Mouse (Mus musculus): ENCODE data around the gene Ide. TPM values are rescaled to one million over a fixed set of nuclear protein-coding genes. Genes with fewer than 3 reads are reported as not detected.

Gene Ide
- polyA plus RNA-seq, 1 experiment from 2014 or later, result 16.5 TPM

DNA sequence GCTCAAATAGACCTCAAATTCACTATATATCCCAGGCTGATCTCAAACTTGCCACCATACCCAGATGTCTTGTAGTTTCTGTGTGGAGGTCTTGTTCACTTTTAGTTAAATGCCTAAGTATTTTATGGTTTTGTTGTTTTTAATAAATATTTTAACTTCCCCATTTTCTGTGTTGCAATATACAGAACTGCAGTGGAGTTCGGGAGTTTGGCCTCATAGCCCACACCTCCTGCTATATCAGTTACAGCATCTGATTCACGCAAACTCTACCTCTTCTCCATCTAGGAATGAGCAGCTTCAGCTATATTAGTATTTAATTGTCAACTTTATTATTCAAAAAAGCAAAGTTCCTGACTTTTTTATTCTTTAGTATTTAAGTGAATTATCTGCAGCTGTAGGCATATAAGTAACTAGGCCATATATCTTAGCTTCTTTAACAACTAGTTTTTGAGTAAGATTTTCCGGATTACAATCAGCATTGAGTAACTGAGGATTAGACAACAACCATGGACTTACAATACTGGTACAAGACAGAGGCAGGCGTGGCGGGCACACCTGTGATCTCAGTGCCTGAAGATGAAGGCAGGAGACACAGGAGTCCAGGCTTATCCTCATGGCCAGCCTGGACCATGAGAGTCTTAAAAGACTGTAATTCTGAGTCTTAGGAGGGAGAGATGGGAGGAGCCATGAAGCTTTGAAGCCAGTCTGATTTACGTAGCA is 29.7 kb downstream of the Ide start:
- ATAC-seq, result no peak
- Histone ChIP-seq H3K27me3 (ENCODE audit: insufficient read depth, low read length) (no peaks in the 10 kb centered on the region), H3K36me3 (replicated peaks; ENCODE audit: insufficient read depth, low read length) (peaks cover 22% of the 10 kb centered on the region; the same call in 1 of the 2 replicates), H3K9me3 (ENCODE audit: low read length) (no peaks in the 10 kb centered on the region), H3K27ac (ENCODE audit: low read depth) (no peak overlapping the region), H3K4me3 (ENCODE audit: low read depth, low read length) (no peak overlapping the region), H3K9ac (replicated peaks) (no peak overlapping the region), H3K4me1 (ENCODE audit: insufficient read depth) (no peaks in the 10 kb centered on the region), H3K4me2 (ENCODE audit: low read depth, low read length) (no peak overlapping the region)
- WGBS (ENCODE audit: insufficient replicate concordance), result 78% methylated on average over 6 of the region's 6 CpGs
- TF ChIP-seq CTCF (IDR thresholded peaks at IDR 0.05; ENCODE audit: low read depth), result no peak
- no peak for TF ChIP-seq EP300 (IDR thresholded peaks at IDR 0.05; ENCODE audit: low read depth)
- DNase-seq, result no peak

DNA sequence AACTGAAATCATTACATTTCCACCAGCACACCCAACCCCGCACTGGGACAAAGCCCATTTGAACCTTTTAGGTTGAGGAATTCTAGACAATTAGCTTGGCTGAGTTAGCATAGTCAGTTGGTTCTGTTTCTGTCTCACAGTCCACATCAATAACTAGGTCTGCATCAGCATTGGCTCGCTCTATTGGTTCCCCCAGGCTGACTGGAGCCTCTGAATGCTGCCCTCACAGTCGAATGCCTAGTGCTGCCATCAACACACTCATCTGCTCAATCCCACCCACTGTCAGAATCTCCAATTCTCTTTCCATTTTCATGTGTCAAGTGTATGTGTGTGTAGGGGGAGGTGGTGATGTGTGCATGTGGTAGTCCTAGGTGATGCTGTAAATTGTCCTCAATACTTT is 31.5 kb downstream of the Ide start:
- no peak for TF ChIP-seq EP300 (IDR thresholded peaks at IDR 0.05; ENCODE audit: low read depth)
- TF ChIP-seq CTCF (IDR thresholded peaks at IDR 0.05; ENCODE audit: low read depth), result no peak

DNA sequence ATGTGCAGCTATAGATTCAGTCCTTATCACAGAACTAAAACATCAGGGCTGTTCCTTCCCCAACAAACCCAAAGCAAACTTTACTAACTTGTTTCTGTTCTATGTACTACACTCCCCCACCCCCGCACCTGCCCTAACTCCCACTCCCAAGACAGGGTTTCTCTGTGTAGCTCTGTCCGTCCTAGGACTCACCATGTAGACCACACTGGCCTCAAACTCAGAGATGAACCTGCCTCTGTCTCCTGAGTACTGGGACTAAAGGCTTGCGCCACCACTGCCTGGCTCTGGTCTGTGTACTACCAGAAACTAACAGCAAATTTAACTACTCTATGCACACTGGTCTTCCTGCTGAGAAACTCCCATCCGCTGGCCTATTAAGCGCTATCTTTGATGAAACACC is 32.8 kb downstream of the Ide start:
- DNase-seq, result no peak
- Histone ChIP-seq H3K4me2 (ENCODE audit: low read depth, low read length) (no peak overlapping the region), H3K9me3 (ENCODE audit: low read length) (no peaks in the 10 kb centered on the region), H3K9ac (replicated peaks) (no peak overlapping the region), H3K27ac (ENCODE audit: low read depth) (no peak overlapping the region), H3K36me3 (replicated peaks; ENCODE audit: insufficient read depth, low read length) (0 out of 2 replicates have a peak, but pooled peaks cover 15% of the 10 kb centered on the region), H3K4me1 (ENCODE audit: insufficient read depth) (no peaks in the 10 kb centered on the region), H3K4me3 (ENCODE audit: low read depth, low read length) (no peak overlapping the region), H3K27me3 (ENCODE audit: insufficient read depth, low read length) (no peaks in the 10 kb centered on the region)
- WGBS (ENCODE audit: insufficient replicate concordance), result 91% methylated on average over 5 of the region's 5 CpGs
- TF ChIP-seq EP300 (IDR thresholded peaks at IDR 0.05; ENCODE audit: low read depth), result no peak
- no peak for TF ChIP-seq CTCF (IDR thresholded peaks at IDR 0.05; ENCODE audit: low read depth)
- no peak for ATAC-seq

More for the DNA sequence above, 31.5 kb downstream of the Ide start:
- Histone ChIP-seq H3K27me3 (ENCODE audit: insufficient read depth, low read length) (no peaks in the 10 kb centered on the region), H3K9ac (replicated peaks) (no peak overlapping the region), H3K27ac (ENCODE audit: low read depth) (no peak overlapping the region), H3K4me3 (ENCODE audit: low read depth, low read length) (no peak overlapping the region), H3K4me2 (ENCODE audit: low read depth, low read length) (no peak overlapping the region), H3K4me1 (ENCODE audit: insufficient read depth) (no peaks in the 10 kb centered on the region), H3K36me3 (replicated peaks; ENCODE audit: insufficient read depth, low read length) (peaks cover 19% of the 10 kb centered on the region; the same call in 1 of the 2 replicates), H3K9me3 (ENCODE audit: low read length) (no peaks in the 10 kb centered on the region)
- no peak for ATAC-seq
- DNase-seq, result no peak
- 92% methylated on average over 3 of the region's 3 CpGs for WGBS (ENCODE audit: insufficient replicate concordance)

DNA sequence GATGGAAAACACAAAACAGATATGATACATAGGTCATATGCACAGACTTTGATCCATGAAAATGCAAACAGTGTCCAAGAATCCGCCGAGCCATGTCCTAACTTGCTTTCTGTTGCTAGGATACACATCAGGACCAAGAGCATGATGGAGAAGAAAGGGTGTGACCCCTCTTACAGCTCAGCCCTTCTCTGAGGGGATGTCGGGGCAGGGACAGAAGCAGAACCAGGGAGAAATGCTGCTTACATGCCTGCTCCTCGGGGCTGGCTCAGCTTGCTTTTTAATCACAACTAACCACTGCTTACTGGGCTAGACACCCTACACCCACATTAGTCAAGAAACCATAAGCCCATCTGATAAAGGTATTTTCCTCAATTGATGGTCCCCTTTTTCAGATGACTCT is 33.6 kb downstream of the Ide start:
- Histone ChIP-seq H3K36me3 (replicated peaks; ENCODE audit: insufficient read depth, low read length) (0 out of 2 replicates have a peak, but pooled peaks cover 10% of the 10 kb centered on the region), H3K4me3 (ENCODE audit: low read depth, low read length) (no peak overlapping the region), H3K4me1 (ENCODE audit: insufficient read depth) (no peaks in the 10 kb centered on the region), H3K9ac (replicated peaks) (no peak overlapping the region), H3K27ac (ENCODE audit: low read depth) (no peak overlapping the region), H3K9me3 (ENCODE audit: low read length) (no peaks in the 10 kb centered on the region), H3K4me2 (ENCODE audit: low read depth, low read length) (no peak overlapping the region), H3K27me3 (ENCODE audit: insufficient read depth, low read length) (no peaks in the 10 kb centered on the region)
- ATAC-seq, result no peak
- 88% methylated on average over 4 of the region's 4 CpGs for WGBS (ENCODE audit: insufficient replicate concordance)
- DNase-seq, result no peak
- TF ChIP-seq EP300 (IDR thresholded peaks at IDR 0.05; ENCODE audit: low read depth), result no peak
- TF ChIP-seq CTCF (IDR thresholded peaks at IDR 0.05; ENCODE audit: low read depth), result no peak

DNA sequence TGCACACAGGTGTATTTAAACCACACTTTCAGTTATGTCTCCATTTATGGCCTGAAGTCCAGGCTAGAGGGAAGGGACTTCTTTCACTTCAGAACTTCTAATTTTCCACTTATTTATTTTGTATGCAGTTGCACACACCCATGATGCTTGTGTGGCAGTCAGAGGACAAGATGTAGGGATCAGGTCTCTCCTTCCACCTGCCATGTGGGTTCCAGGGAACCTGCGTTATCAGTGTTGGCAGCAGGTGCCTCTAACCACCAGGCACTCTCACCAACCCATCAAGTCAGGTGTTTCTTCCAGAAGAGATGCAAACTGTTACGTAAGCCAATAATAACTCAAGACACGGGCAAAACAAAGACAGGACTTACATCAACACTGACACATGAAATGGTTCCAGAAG is 35.9 kb downstream of the Ide start:
- no peaks in the 10 kb centered on the region for H3K9me3 ChIP-seq (ENCODE audit: low read length)
- no peak for DNase-seq
- H3K27ac ChIP-seq (ENCODE audit: low read depth), result no peak overlapping the region
- H3K4me2 ChIP-seq (ENCODE audit: low read depth, low read length), result no peak overlapping the region
- H3K4me1 ChIP-seq (ENCODE audit: insufficient read depth), result no peaks in the 10 kb centered on the region
- ATAC-seq, result no peak
- WGBS (ENCODE audit: insufficient replicate concordance), result 79% methylated on average over 3 of the region's 3 CpGs
- no peak for TF ChIP-seq CTCF (IDR thresholded peaks at IDR 0.05; ENCODE audit: low read depth)
- no peak for TF ChIP-seq EP300 (IDR thresholded peaks at IDR 0.05; ENCODE audit: low read depth)
- no peak overlapping the region for H3K9ac ChIP-seq (replicated peaks)
- H3K4me3 ChIP-seq (ENCODE audit: low read depth, low read length), result no peak overlapping the region
- 0 out of 2 replicates have a peak, but pooled peaks cover 5% of the 10 kb centered on the region for H3K36me3 ChIP-seq (replicated peaks; ENCODE audit: insufficient read depth, low read length)
- H3K27me3 ChIP-seq (ENCODE audit: insufficient read depth, low read length), result no peaks in the 10 kb centered on the region

DNA sequence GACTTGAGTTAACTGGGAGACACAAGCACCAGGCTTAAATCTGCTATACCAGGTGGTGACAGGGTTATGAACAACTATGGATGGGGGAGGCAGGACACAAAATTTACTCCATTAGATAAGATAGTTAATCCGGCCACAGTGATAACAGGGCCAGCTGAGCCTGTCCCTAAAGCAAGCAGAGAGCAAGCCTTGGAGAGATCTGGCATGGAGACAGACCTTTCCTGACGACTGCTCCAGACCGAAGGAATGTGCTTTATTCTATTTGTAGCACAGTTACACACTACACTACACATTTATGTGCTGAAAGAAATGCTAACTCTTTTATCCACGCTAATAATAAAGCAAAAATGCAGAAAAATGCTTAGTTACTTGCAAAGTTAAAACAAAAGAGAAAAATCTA is 46.0 kb downstream of the Ide start:
- Histone ChIP-seq H3K36me3 (replicated peaks; ENCODE audit: insufficient read depth, low read length) (peaks cover 1% of the 10 kb centered on the region), H3K27me3 (ENCODE audit: insufficient read depth, low read length) (no peaks in the 10 kb centered on the region), H3K4me2 (ENCODE audit: low read depth, low read length) (no peak overlapping the region), H3K4me1 (ENCODE audit: insufficient read depth) (no peaks in the 10 kb centered on the region), H3K27ac (ENCODE audit: low read depth) (no peak overlapping the region), H3K9ac (replicated peaks) (no peak overlapping the region), H3K4me3 (ENCODE audit: low read depth, low read length) (no peak overlapping the region), H3K9me3 (ENCODE audit: low read length) (no peaks in the 10 kb centered on the region)
- TF ChIP-seq CTCF (IDR thresholded peaks at IDR 0.05; ENCODE audit: low read depth) (no peak), EP300 (IDR thresholded peaks at IDR 0.05; ENCODE audit: low read depth) (no peak)
- WGBS (ENCODE audit: insufficient replicate concordance), result 62% methylated on average over 4 of the region's 4 CpGs
- ATAC-seq (no peak), DNase-seq (no peak)

Data from liver, postnatal 0 days (tissue).